Mouse (Mus musculus): ENCODE results near the gene Hnrnpf. TPM values are rescaled to one million over a fixed set of nuclear protein-coding genes. Genes with fewer than 3 reads are reported as not detected.

Hnrnpf gene
- polyA plus RNA-seq, 1 experiment: 374 TPM

DNA sequence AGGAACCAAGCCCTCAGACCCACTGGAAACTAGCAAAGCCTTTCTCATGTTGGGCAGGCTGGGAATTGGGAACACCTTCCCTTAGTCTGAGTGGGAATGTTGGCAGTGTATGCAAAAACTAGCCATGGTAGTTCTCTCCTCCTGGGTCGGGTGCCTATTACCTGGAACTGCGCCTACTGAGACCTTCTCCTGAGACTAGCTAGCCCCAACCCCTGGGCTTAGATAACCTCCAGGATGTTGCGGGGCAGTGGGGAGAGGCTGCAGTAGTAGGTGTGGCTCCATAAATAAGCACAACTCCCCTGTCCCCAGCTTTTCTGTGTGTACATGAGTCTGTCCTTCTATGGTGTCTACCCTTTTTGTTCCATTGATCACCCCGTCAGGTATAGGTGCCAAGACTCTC is 2.4 kb downstream of the Hnrnpf start:
- H3ac ChIP-seq (ENCODE audit: control insufficient read depth, insufficient read length, low read depth): no peak overlapping the region
- peaks cover 4% of the 10 kb centered on the region for H3K79me3 ChIP-seq (ENCODE audit: low read depth)
- no peaks in the 10 kb centered on the region for H3K27me3 ChIP-seq (ENCODE audit: control insufficient read depth, insufficient read depth, insufficient read length)
- no peak overlapping the region for H3K4me3 ChIP-seq (ENCODE audit: insufficient read depth, poor library complexity, severe bottlenecking)
- H3K36me3 ChIP-seq (ENCODE audit: control insufficient read depth, insufficient read depth): no peaks in the 10 kb centered on the region
- peaks cover 19% of the 10 kb centered on the region for H3K79me2 ChIP-seq (ENCODE audit: control insufficient read depth, insufficient read depth)
- TF ChIP-seq MAX (IDR thresholded peaks at IDR 0.05) (no peak), MYOD1 (IDR thresholded peaks at IDR 0.05; ENCODE audit: control insufficient read depth, insufficient read length, low read depth) (no peak), MYOG (IDR thresholded peaks at IDR 0.05; ENCODE audit: control insufficient read depth, extremely low read depth, insufficient read length) (no peak), CEBPB (IDR thresholded peaks at IDR 0.05; ENCODE audit: low read depth) (no peak), USF1 (IDR thresholded peaks at IDR 0.05; ENCODE audit: low read depth) (no peak), FOSL1 (IDR thresholded peaks at IDR 0.05; ENCODE audit: insufficient read depth, low read length, poor library complexity, severe bottlenecking) (no peak), CTCF (IDR thresholded peaks at IDR 0.05; ENCODE audit: control insufficient read depth, insufficient read depth, insufficient read length) (no peak)

DNA sequence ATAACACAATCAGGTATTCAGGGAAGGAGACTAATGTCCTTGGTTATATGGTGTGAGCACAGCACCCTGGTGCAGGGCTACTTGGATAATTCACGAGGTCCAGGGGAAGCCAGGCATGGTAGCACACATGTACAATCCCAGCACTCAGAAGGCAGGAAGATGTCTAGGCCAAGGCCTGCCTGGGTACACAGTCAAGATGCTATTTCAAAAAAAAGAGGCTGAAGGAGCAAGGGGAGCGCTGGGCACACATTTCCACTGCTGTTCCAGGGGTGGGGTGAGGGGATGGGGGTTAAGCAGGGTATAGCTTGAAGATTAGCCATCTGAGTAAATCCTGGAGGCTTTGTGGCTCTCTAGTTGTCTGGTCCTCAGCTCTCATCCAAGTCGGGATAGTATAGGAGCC is 3.7 kb downstream of the Hnrnpf start:
- Histone ChIP-seq H3K79me2 (ENCODE audit: control insufficient read depth, insufficient read depth) (peaks cover 32% of the 10 kb centered on the region), H3K36me3 (ENCODE audit: control insufficient read depth, insufficient read depth) (peaks cover 3% of the 10 kb centered on the region), H3K4me3 (ENCODE audit: insufficient read depth, poor library complexity, severe bottlenecking) (no peak overlapping the region), H3K27me3 (ENCODE audit: control insufficient read depth, insufficient read depth, insufficient read length) (no peaks in the 10 kb centered on the region), H3K79me3 (ENCODE audit: low read depth) (peaks cover 16% of the 10 kb centered on the region), H3ac (ENCODE audit: control insufficient read depth, insufficient read length, low read depth) (no peak overlapping the region)
- no peak for TF ChIP-seq CTCF (IDR thresholded peaks at IDR 0.05; ENCODE audit: control insufficient read depth, insufficient read depth, insufficient read length)
- no peak for TF ChIP-seq FOSL1 (IDR thresholded peaks at IDR 0.05; ENCODE audit: insufficient read depth, low read length, poor library complexity, severe bottlenecking)
- TF ChIP-seq MAX (IDR thresholded peaks at IDR 0.05): no peak
- no peak for TF ChIP-seq MYOD1 (IDR thresholded peaks at IDR 0.05; ENCODE audit: control insufficient read depth, insufficient read length, low read depth)
- no peak for TF ChIP-seq USF1 (IDR thresholded peaks at IDR 0.05; ENCODE audit: low read depth)
- no peak for TF ChIP-seq MYOG (IDR thresholded peaks at IDR 0.05; ENCODE audit: control insufficient read depth, extremely low read depth, insufficient read length)
- no peak for TF ChIP-seq CEBPB (IDR thresholded peaks at IDR 0.05; ENCODE audit: low read depth)

DNA sequence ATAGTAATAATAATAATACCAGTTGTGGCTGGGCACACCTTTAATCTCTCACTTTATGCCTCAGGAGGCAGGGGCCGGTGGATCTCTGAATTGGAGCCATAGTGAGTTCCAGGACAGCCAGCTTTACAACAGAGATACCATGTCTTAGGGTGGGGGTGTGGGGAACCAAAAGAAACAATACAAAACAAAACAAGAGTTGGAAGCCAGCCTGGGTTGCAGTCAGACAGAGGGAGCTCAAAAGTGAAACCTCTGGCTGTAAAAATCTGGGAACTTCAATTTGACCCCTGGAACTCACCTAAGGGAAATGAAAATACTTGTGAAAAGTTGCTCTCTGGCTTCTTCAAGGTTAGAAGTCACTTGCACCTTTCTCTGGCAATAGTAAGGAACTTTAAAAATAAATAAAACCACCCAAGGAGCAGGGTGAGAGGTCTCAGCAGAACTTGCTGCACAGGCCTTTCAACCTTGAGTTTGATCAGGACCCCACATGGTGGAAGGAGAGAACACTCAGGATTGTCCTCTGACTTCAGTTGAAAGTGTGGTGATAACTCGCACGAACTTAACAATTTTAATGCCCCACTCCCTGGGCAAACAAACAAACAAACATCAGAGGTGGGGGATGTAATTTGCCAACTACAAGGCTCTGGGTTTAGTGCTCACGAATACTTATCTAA is 5.3 kb downstream of the Hnrnpf start:
- Histone ChIP-seq H3K27me3 (ENCODE audit: control insufficient read depth, insufficient read depth, insufficient read length) (no peaks in the 10 kb centered on the region), H3K79me2 (ENCODE audit: control insufficient read depth, insufficient read depth) (peaks cover 47% of the 10 kb centered on the region), H3ac (ENCODE audit: control insufficient read depth, insufficient read length, low read depth) (peak overlapping the region; percentile 52), H3K36me3 (ENCODE audit: control insufficient read depth, insufficient read depth) (peaks cover 7% of the 10 kb centered on the region), H3K4me3 (ENCODE audit: insufficient read depth, poor library complexity, severe bottlenecking) (peak overlapping the region; percentile 98), H3K79me3 (ENCODE audit: low read depth) (peaks cover 32% of the 10 kb centered on the region)
- TF ChIP-seq MYOD1 (IDR thresholded peaks at IDR 0.05; ENCODE audit: control insufficient read depth, insufficient read length, low read depth) (no peak), MYOG (IDR thresholded peaks at IDR 0.05; ENCODE audit: control insufficient read depth, extremely low read depth, insufficient read length) (no peak)

DNA sequence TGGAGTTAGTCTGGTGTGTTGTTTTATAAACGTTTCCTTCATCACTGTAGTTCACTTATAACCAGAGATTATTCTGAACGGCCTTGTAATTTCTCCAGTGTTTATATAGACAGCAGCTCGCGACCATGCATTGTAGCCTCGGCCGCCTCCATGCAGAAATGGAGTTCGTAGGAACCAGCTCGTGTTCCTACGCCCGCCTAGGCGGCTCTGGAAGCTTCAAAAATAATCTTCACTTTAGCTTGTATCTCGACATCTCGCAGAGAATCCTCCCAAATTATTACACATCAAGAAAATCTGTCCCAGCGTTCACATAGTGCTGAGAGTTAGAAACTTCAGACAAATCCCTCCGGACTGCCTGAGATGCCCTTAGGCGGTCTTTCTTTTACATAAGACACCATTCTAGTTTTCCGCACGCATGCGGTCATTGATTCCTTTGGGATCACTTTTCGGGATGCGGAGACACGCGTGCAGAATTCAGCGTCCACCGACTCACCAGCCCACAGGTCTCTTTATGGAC is 5.9 kb downstream of the Hnrnpf start:
- H3K79me3 ChIP-seq (ENCODE audit: low read depth): peaks cover 39% of the 10 kb centered on the region
- H3K4me3 ChIP-seq (ENCODE audit: insufficient read depth, poor library complexity, severe bottlenecking): peak overlapping the region; percentile 98
- H3K79me2 ChIP-seq (ENCODE audit: control insufficient read depth, insufficient read depth): peaks cover 54% of the 10 kb centered on the region
- TF ChIP-seq CEBPB (IDR thresholded peaks at IDR 0.05; ENCODE audit: low read depth) (no peak), USF1 (IDR thresholded peaks at IDR 0.05; ENCODE audit: low read depth) (no peak), MYOD1 (IDR thresholded peaks at IDR 0.05; ENCODE audit: control insufficient read depth, insufficient read length, low read depth) (no peak), FOSL1 (IDR thresholded peaks at IDR 0.05; ENCODE audit: insufficient read depth, low read length, poor library complexity, severe bottlenecking) (no peak), CTCF (IDR thresholded peaks at IDR 0.05; ENCODE audit: control insufficient read depth, insufficient read depth, insufficient read length) (no peak), MAX (IDR thresholded peaks at IDR 0.05) (no peak), MYOG (IDR thresholded peaks at IDR 0.05; ENCODE audit: control insufficient read depth, extremely low read depth, insufficient read length) (no peak)
- peak overlapping the region; percentile 80 for H3ac ChIP-seq (ENCODE audit: control insufficient read depth, insufficient read length, low read depth)
- no peaks in the 10 kb centered on the region for H3K27me3 ChIP-seq (ENCODE audit: control insufficient read depth, insufficient read depth, insufficient read length)
- H3K36me3 ChIP-seq (ENCODE audit: control insufficient read depth, insufficient read depth): peaks cover 11% of the 10 kb centered on the region

DNA sequence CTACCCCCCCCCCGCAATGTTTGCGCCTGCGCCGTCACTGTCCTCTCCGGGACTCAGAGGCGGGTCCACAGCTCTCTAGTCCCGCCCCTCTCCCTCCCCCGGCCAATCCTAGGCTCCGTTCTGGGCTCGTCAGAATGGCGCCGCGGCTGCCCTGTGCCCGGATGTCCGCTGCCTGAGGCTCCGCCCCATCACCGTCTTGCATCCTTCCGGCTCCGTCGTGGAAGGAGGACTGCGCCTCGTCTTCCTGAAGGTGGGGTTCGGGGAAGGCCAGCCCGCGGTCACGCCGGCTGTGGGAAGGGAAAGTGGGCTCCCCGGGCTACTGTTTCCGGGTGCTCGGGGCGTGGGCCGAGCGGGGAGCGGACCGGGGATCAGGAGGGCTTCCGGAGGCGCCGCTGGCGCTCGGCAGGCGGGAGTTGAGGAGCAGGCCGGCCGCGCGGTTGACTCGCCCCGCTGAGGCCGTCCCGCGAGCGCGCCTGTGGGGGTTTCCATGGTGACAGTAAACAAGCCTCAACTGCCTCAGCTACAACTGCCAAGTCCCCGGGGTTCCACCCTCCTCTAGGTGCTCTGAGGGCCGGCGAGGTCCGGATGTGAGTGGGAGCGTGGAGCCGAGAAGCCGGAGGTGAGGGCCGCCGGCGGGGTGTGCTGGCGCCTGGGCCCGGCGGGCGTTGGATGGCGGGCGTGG is 6.6 kb downstream of the Hnrnpf start:
- Histone ChIP-seq H3K36me3 (ENCODE audit: control insufficient read depth, insufficient read depth) (peaks cover 12% of the 10 kb centered on the region), H3K79me3 (ENCODE audit: low read depth) (peaks cover 45% of the 10 kb centered on the region), H3ac (ENCODE audit: control insufficient read depth, insufficient read length, low read depth) (peak overlapping the region; percentile 98), H3K4me3 (ENCODE audit: insufficient read depth, poor library complexity, severe bottlenecking) (peak overlapping the region; percentile 98), H3K27me3 (ENCODE audit: control insufficient read depth, insufficient read depth, insufficient read length) (no peaks in the 10 kb centered on the region), H3K79me2 (ENCODE audit: control insufficient read depth, insufficient read depth) (peaks cover 61% of the 10 kb centered on the region)
- TF ChIP-seq FOSL1 (IDR thresholded peaks at IDR 0.05; ENCODE audit: insufficient read depth, low read length, poor library complexity, severe bottlenecking): no peak
- TF ChIP-seq MAX (IDR thresholded peaks at IDR 0.05): peak; percentile 40

Data from C2C12 (cell line).